Mouse (Mus musculus) neural tube, embryonic 14.5 days (tissue): ENCODE measurements around the gene Rfx8. TPM values are rescaled to one million over a fixed set of nuclear protein-coding genes. Genes with fewer than 3 reads are reported as not detected.

ENCODE experiments used
- ATAC-seq: fragments of 200-750 bp; cut with Nextera tagmentation; 2 replicates; pipeline ENCODE4 v1.8.0; 2017; ENCODE audit warnings: low read depth, mild to moderate bottlenecking, moderate TSS enrichment, moderate library complexity
- H3K27ac ChIP-seq: fragments of 300-500 bp; sonication (generic); 2 replicates; pipeline ENCODE4 v1.5.1; 2014; ENCODE audit warnings: low read depth, mild to moderate bottlenecking, control low read depth, low read length, moderate library complexity, mixed read lengths
- H3K27me3 ChIP-seq: fragments of 300-500 bp; sonication (generic); 2 replicates; pipeline ENCODE4 v1.6.1; 2014; ENCODE audit warnings: low read length; ENCODE audit not compliant: control insufficient read depth, insufficient read depth
- H3K36me3 ChIP-seq: fragments of 300-500 bp; sonication (generic); 2 replicates; pipeline ENCODE4 v1.6.1; 2014; ENCODE audit warnings: low read length, mixed read lengths; ENCODE audit not compliant: control insufficient read depth, insufficient read depth
- H3K4me1 ChIP-seq: fragments of 300-500 bp; sonication (generic); 2 replicates; pipeline ENCODE4 v1.6.1; 2014; ENCODE audit warnings: low read length; ENCODE audit not compliant: control insufficient read depth, insufficient read depth
- H3K4me2 ChIP-seq: fragments of 300-500 bp; sonication (generic); 2 replicates; pipeline ENCODE4 v1.6.1; 2014; ENCODE audit warnings: mild to moderate bottlenecking, low read depth, low read length, control low read depth
- H3K4me3 ChIP-seq: fragments of 300-500 bp; sonication (generic); 2 replicates; pipeline ENCODE4 v1.5.1; 2014; ENCODE audit warnings: low read depth, low read length, control low read depth, mixed read lengths
- H3K9ac ChIP-seq: fragments of 300-500 bp; sonication (generic); replicated peaks from 2 replicates; pipeline ENCODE4 v1.6.1; 2014; ENCODE audit warnings: low read depth, mild to moderate bottlenecking, control low read depth, low read length, mixed read lengths
- H3K9me3 ChIP-seq: fragments of 300-500 bp; sonication (generic); 2 replicates; pipeline ENCODE4 v1.6.1; 2016; ENCODE audit warnings: low read length; ENCODE audit not compliant: control insufficient read depth
- WGBS: fragments of 180-500 bp; shearing (Covaris S2); extraction: QIAGEN DNeasy Blood & Tissue Kit; methylation state at CpG from one replicate; pipeline ENCODE4 v1.1.7; 2014; 5-methylcytosine and 5-hydroxymethylcytosine counted together
- polyA plus RNA-seq: library from polyadenylated mRNA; unstranded; fragments of >200 nt; fragmentation: Nextera tagmentation; extraction: Ambion mirVana; gene quantifications from 2 replicates; pipeline ENCODE4 v1.2.1, GENCODE M21; 2014

Rfx8 gene
- polyA plus RNA-seq, 1 experiment from 2014 or later = 0.16 TPM

DNA sequence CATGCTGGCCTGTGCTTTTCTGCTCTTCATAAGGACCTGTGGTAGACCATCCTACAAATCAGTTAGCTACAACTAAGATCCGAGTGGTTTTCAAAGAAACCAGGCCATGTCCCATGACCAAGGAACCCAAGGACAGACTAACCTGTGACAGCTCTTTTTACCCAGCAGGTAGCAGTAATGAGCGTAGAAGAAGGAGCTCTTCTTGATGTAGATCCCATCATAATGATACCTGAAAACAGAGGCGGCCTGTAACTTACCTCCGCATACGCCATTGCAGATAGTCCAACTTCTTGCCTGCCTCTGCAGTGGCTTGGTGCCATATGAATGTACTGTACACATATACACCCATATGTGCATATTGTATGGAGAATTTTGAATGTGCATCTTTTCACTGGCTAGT lies 10.8 kb downstream of the Rfx8 start:
- ATAC-seq = no peak
- WGBS = 96% methylated on average over 5 of the region's 5 CpGs
- Histone ChIP-seq H3K36me3 (no peaks in the 10 kb centered on the region), H3K9me3 (no peaks in the 10 kb centered on the region), H3K9ac (no peak overlapping the region), H3K27me3 (no peaks in the 10 kb centered on the region), H3K4me3 (no peak overlapping the region), H3K4me1 (no peaks in the 10 kb centered on the region), H3K4me2 (no peak overlapping the region), H3K27ac (no peak overlapping the region)

DNA sequence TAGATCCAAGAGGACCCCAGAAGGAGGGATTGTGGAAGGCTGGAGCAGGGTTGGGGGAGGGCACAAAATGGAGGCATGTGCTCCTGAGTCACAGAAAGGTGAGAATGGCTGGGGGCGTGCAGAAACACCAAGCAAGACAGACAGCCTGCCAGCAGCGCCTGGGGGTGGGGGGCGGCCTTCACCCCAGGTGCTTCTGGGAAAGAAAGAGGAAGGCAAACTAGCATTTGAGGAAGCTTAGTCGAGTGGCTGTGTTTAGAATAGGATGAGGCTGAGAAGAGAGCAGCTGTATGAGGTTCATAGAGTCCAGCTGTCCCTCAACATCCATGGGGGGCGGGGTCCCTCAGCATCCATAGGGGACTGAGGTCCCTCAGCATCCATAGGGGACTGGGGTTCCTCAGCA lies 12.0 kb downstream of the Rfx8 start:
- Histone ChIP-seq H3K4me1 (no peaks in the 10 kb centered on the region), H3K4me3 (no peak overlapping the region), H3K36me3 (no peaks in the 10 kb centered on the region), H3K27me3 (no peaks in the 10 kb centered on the region), H3K27ac (no peak overlapping the region), H3K4me2 (no peak overlapping the region), H3K9ac (no peak overlapping the region), H3K9me3 (no peaks in the 10 kb centered on the region)
- 85% methylated on average over 5 of the region's 5 CpGs for WGBS
- ATAC-seq = no peak

DNA sequence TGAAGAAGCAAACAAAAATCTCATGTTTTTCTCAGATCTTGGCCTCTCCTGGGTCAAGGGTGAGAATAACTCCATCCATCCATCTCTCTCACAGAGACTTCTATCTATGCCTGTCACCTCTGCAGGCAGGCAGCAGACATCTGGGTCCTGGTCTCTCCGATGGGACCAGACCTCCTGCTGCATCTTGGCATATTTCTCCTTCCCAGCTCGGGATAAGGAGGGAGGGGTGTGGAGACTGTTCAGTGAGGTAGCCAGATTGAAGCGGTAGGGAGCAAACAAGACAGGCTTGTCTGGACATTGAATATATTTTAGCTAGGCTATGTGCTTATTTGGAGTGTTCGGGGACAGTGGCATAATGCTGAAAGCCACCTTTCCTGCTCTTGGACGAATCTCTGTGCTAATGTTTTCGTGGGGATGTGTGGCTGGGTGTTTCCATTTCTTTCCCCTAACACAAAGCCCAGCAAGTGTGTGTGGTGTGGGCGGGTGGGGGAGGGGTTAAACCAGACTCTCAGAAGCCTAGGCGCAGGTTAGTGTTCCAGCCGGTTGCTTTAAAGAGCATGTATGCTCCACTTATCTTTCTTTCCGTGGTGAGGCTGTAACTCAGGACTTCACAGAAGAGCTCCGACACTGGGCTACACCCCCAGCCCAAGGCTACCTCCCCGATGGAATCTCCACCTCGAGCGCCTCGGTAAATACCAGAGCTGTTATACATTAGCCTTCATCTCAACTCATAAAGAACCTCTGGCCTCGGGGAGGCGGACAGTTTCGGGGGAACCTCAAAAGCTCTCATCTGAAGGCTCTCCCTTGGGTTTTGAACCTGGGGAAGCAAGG lies 18.4 kb downstream of the Rfx8 start:
- no peak for ATAC-seq
- H3K27me3 ChIP-seq = no peaks in the 10 kb centered on the region
- no peak overlapping the region for H3K27ac ChIP-seq
- H3K4me3 ChIP-seq = no peak overlapping the region
- no peaks in the 10 kb centered on the region for H3K36me3 ChIP-seq
- peaks cover 19% of the 10 kb centered on the region for H3K4me1 ChIP-seq
- no peaks in the 10 kb centered on the region for H3K9me3 ChIP-seq
- no peak overlapping the region for H3K4me2 ChIP-seq
- H3K9ac ChIP-seq = no peak overlapping the region
- WGBS = 20% methylated on average over 18 of the region's 18 CpGs

DNA sequence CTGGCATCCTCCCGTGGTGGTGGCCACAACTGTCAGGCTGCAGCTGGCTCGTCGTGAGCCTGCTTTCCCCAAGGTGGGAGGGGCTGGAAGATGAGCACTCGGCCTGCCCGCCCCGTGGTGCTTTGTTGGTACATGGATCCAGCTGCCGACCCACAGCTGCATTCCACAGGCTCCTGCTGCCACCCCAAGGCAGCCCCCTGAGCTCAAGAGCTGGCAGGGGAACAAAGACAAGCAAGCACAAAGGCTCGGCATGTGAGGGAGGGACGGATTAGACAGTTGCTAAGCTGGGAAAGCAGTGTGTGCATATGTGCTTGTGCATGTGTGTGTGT lies 19.6 kb downstream of the Rfx8 start:
- H3K27ac ChIP-seq = no peak overlapping the region
- peak; percentile 60 for ATAC-seq
- no peak overlapping the region for H3K4me3 ChIP-seq
- H3K9ac ChIP-seq = no peak overlapping the region
- H3K36me3 ChIP-seq = no peaks in the 10 kb centered on the region
- no peak overlapping the region for H3K4me2 ChIP-seq
- H3K27me3 ChIP-seq = no peaks in the 10 kb centered on the region
- peaks cover 19% of the 10 kb centered on the region for H3K4me1 ChIP-seq
- WGBS = 1% methylated on average over 9 of the region's 9 CpGs
- no peaks in the 10 kb centered on the region for H3K9me3 ChIP-seq

DNA sequence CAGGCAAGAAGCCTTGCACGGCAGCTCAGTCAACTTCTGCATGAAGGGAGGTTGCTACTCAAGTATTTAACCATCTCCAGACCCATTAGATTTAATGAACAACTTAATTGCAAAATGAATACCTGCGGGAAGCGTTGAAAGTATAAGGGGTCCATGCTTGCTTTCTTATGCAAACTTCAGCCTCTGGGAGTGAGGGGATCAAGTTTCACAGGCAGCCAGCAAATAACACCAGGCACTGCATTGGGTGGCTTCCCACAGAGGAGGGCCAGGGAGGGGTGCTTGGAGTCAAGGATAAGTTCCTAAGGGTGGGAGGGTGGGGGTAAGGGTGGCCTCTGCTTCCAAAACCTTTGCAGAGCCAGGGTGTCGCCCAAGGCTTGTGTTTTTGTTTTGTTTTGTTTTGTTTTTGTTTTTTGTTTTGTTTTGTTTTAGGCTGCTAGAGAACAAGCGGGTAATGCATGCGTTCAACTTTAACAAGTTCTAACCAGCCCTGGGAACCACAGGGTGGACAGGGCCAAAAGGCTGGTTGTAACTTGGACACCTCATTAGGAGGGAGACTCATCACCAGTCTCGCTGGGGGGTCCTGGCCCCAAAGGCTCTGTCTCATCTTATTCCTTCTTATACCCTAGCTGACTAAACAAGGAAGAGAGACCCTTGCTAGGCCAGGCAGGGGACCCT lies 20.1 kb downstream of the Rfx8 start:
- H3K27ac ChIP-seq = no peak overlapping the region
- WGBS = 23% methylated on average over 7 of the region's 7 CpGs
- H3K4me2 ChIP-seq = no peak overlapping the region
- H3K9me3 ChIP-seq = no peaks in the 10 kb centered on the region
- H3K9ac ChIP-seq = no peak overlapping the region
- no peak for ATAC-seq
- H3K36me3 ChIP-seq = no peaks in the 10 kb centered on the region
- peaks cover 19% of the 10 kb centered on the region for H3K4me1 ChIP-seq
- H3K4me3 ChIP-seq = no peak overlapping the region
- no peaks in the 10 kb centered on the region for H3K27me3 ChIP-seq

DNA sequence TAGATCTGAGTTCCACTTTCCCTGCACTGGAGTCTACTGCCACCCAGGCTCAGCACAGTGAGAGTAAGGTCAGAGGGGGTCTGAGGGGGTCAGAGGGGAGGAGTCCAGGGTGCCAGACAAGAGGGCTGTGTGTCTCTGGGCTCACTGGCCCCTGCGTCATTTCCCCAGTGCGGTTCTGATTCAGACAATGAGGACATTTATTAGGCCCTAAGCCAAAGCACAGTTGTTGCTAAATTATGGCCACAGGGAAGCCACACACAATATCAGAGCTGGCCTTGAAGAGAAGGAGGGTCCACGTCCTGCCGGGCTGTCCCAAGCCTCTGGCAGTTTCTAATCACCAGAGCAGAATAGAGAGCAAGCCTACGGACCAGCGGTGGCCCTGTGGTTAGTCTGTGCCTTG lies 22.3 kb downstream of the Rfx8 start:
- no peaks in the 10 kb centered on the region for H3K27me3 ChIP-seq
- peaks cover 19% of the 10 kb centered on the region for H3K4me1 ChIP-seq
- peak; percentile 21; the same call in 1 of the 2 replicates for ATAC-seq
- no peak overlapping the region for H3K27ac ChIP-seq
- no peaks in the 10 kb centered on the region for H3K9me3 ChIP-seq
- H3K4me3 ChIP-seq = no peak overlapping the region
- no peak overlapping the region for H3K9ac ChIP-seq
- H3K4me2 ChIP-seq = no peak overlapping the region
- 13% methylated on average over 6 of the region's 6 CpGs for WGBS
- H3K36me3 ChIP-seq = no peaks in the 10 kb centered on the region

DNA sequence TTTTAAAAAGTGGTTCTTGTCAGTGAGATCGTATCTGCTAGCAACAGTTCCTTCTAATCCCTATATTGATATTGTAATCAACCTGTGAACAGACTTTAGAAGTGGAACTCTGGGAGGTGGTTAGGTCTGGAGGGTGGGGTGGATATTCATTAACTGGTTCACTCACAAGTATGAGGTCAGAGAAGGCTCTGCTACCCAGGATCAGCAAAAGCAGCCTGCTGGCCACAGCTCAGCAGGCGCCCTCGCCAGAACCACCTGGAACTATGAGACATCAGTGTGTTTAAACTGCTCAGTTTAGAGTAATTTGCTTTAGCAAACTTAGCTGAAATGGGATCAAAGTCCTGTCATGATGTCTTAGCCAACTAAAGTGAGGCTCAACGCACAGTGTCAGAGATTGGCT lies 25.6 kb downstream of the Rfx8 start:
- H3K36me3 ChIP-seq = no peaks in the 10 kb centered on the region
- no peaks in the 10 kb centered on the region for H3K4me1 ChIP-seq
- ATAC-seq = no peak
- no peaks in the 10 kb centered on the region for H3K9me3 ChIP-seq
- H3K4me2 ChIP-seq = no peak overlapping the region
- H3K4me3 ChIP-seq = no peak overlapping the region
- H3K27me3 ChIP-seq = no peaks in the 10 kb centered on the region
- no peak overlapping the region for H3K9ac ChIP-seq
- no peak overlapping the region for H3K27ac ChIP-seq
- 72% methylated on average over 4 of the region's 4 CpGs for WGBS

DNA sequence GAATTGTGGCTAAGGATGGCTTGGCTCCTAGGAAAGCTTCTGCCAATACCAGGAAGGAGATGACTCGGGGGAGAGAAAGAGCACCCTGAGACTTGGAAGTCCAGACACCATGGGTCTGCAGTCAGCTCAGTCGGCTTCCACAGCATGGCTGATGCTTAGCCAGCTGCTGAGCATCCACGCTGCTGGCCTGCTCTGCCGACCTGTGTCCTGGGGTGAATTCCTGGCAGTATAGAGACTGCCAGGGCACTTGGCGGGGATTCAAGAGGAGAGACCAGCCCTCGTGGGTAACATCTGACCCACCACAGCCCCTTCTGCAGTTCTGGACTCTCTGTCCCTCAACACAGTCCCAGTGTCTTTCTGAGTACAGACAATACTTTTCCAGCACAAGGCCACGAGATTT lies 26.0 kb downstream of the Rfx8 start:
- Histone ChIP-seq H3K4me3 (no peak overlapping the region), H3K9ac (no peak overlapping the region), H3K4me1 (no peaks in the 10 kb centered on the region), H3K36me3 (no peaks in the 10 kb centered on the region), H3K9me3 (no peaks in the 10 kb centered on the region), H3K4me2 (no peak overlapping the region), H3K27ac (no peak overlapping the region), H3K27me3 (no peaks in the 10 kb centered on the region)
- ATAC-seq = no peak
- WGBS = 64% methylated on average over 7 of the region's 7 CpGs

DNA sequence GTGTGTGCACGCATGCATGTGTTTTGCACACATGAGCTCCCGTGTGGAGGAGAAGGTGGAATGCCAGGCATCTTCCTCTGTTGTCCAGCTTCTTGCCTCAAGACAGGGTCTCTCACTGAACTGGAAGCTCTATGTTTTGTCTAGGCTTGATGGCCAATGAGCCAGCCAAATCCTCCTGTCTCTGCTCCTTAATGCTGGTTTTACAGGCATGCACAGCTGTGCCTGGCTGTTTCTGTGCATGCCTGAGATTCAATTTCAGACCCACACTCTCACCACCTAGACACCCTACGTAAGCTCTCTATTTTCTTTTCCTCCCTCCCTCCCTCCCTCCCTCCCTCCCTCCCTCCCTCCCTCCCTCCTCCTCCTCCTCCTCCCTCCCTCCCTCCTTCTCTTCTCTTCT lies 28.8 kb downstream of the Rfx8 start:
- no peak for ATAC-seq
- Histone ChIP-seq H3K27me3 (no peaks in the 10 kb centered on the region), H3K36me3 (no peaks in the 10 kb centered on the region), H3K9ac (no peak overlapping the region), H3K27ac (no peak overlapping the region), H3K4me1 (no peaks in the 10 kb centered on the region), H3K9me3 (no peaks in the 10 kb centered on the region), H3K4me3 (no peak overlapping the region), H3K4me2 (no peak overlapping the region)
- 81% methylated on average over 3 of the region's 3 CpGs for WGBS
